Mouse (Mus musculus) left cerebral cortex, postnatal 14 days (tissue): ENCODE measurements around the gene Samt2. TPM values are rescaled to one million over a fixed set of nuclear protein-coding genes. Genes with fewer than 3 reads are reported as not detected.
"Not testable (repeated sequence)": the region's sequence is repeated elsewhere in the genome, so short reads cannot be mapped to it uniquely, and the experiment has no call there.

Experiments
- DNase-seq, 2 experiments: peaks; one replicate each; pipeline ENCODE4 v3.0.0; 2021 to 2022; ENCODE audit warnings: low spot score in 2 of 2, mixed read lengths in 1 of 2
- intact Hi-C: fragments of 180-260 bp; cut with DNase I; formaldehyde crosslinking; loops from one replicate; pipeline ENCODE4 v1.15.1; 2025
- long read RNA-seq, 2 experiments: library from polyadenylated mRNA; stranded (forward); transcript quantifications; one replicate each; pipeline ENCODE4 v2.0.0; 2021
- total RNA-seq, 2 experiments: library from RNA; stranded (reverse); gene quantifications; 2 replicates each; pipeline ENCODE4 v1.2.3; 2021

Gene Samt2
- total RNA-seq = not detected
- long read RNA-seq, experiment 1 = 0 reads
- long read RNA-seq, experiment 2 = 0 reads

- DNase-seq, intact Hi-C loops: not testable (repeated sequence)
Measured at GRCm38 (mm10) chrX:154579260-154579659, at the start of gene Samt2. Gene Samt2, minus strand, starts transcription at chrX:154579360.

Other genes with a start within 250 kb of the Samt2 start
- not detected for gene 4930524N10Rik, start 236.0 kb downstream of the Samt2 start, total RNA-seq
- not detected for gene Samt4, start 97.4 kb downstream of the Samt2 start, total RNA-seq